Mouse (Mus musculus) myocyte (in vitro differentiated cells): ENCODE results near the gene Rnf130. TPM values are rescaled to one million over a fixed set of nuclear protein-coding genes. Genes with fewer than 3 reads are reported as not detected.

Experiments used
- H3K27me3 ChIP-seq: one replicate; pipeline ENCODE4 v1.6.1; 2011; ENCODE audit not compliant: control insufficient read depth, insufficient read depth, insufficient read length
- H3K36me3 ChIP-seq: one replicate; pipeline ENCODE4 v1.6.1; 2011; ENCODE audit not compliant: control insufficient read depth, insufficient read depth
- H3K4me2 ChIP-seq: one replicate; pipeline ENCODE4 v1.6.1; 2011; ENCODE audit warnings: low read depth, control low read depth
- H3K4me3 ChIP-seq: one replicate; pipeline ENCODE4 v1.5.1; 2011; ENCODE audit warnings: mild to moderate bottlenecking, control low read depth, moderate library complexity
- H3K79me2 ChIP-seq: one replicate; pipeline ENCODE4 v1.6.1; 2011; ENCODE audit not compliant: control insufficient read depth, insufficient read depth
- H3ac ChIP-seq: one replicate; pipeline ENCODE4 v1.6.1; 2011; ENCODE audit not compliant: control insufficient read depth, insufficient read length
- CEBPB ChIP-seq: IDR thresholded peaks from 2 replicates; pipeline ENCODE4 v1.6.1; 2011; ENCODE audit warnings: mild to moderate bottlenecking, moderate library complexity; ENCODE audit not compliant: poor library complexity, insufficient read depth, severe bottlenecking
- E2F4 ChIP-seq: IDR thresholded peaks from one replicate; pipeline ENCODE4 v1.6.1; 2011; ENCODE audit warnings: mild to moderate bottlenecking, control low read depth, moderate library complexity; ENCODE audit not compliant: insufficient read depth
- MAX ChIP-seq: IDR thresholded peaks from one replicate; pipeline ENCODE4 v1.6.1; 2011; ENCODE audit warnings: low read depth, mild to moderate bottlenecking, control low read depth
- MYOD1 ChIP-seq, 3 experiments: IDR thresholded peaks; one replicate each; pipeline ENCODE4 v1.6.1; 2011; ENCODE audit warnings: control low read depth in 2 of 3, low read depth in 2 of 3, mild to moderate bottlenecking in 2 of 3, moderate library complexity in 1 of 3; ENCODE audit not compliant: insufficient read length in 2 of 3, control insufficient read depth in 1 of 3
- MYOG ChIP-seq, 3 experiments: IDR thresholded peaks; one replicate each; pipeline ENCODE4 v1.6.1; 2011; ENCODE audit warnings: control low read depth in 2 of 3, low read depth in 2 of 3, mild to moderate bottlenecking in 2 of 3; ENCODE audit not compliant: insufficient read length in 2 of 3, control insufficient read depth in 1 of 3, insufficient read depth in 1 of 3
- POLR2A ChIP-seq: IDR thresholded peaks from one replicate; pipeline ENCODE4 v1.6.1; 2011; ENCODE audit warnings: low read depth, mild to moderate bottlenecking, control low read depth, moderate library complexity; ENCODE audit not compliant: insufficient read length
- POLR2AphosphoS2 ChIP-seq: IDR thresholded peaks from one replicate; pipeline ENCODE4 v1.6.1; 2011; ENCODE audit warnings: low read depth, control low read depth; ENCODE audit not compliant: insufficient read length
- REST ChIP-seq: IDR thresholded peaks from one replicate; pipeline ENCODE4 v1.6.1; 2011; ENCODE audit warnings: mild to moderate bottlenecking, control low read depth, moderate library complexity; ENCODE audit not compliant: insufficient read depth, insufficient read length
- SRF ChIP-seq: IDR thresholded peaks from one replicate; pipeline ENCODE4 v1.6.1; 2011; ENCODE audit warnings: low read depth; ENCODE audit not compliant: control insufficient read depth, insufficient read length
- TCF12 ChIP-seq: IDR thresholded peaks from one replicate; pipeline ENCODE4 v1.6.1; 2011; ENCODE audit warnings: mild to moderate bottlenecking, control low read depth; ENCODE audit not compliant: poor library complexity, insufficient read depth, severe bottlenecking
- TCF3 ChIP-seq: IDR thresholded peaks from one replicate; pipeline ENCODE4 v1.6.1; 2011; ENCODE audit warnings: low read depth, control low read depth; ENCODE audit not compliant: insufficient read length
- USF1 ChIP-seq: IDR thresholded peaks from one replicate; pipeline ENCODE4 v1.6.1; 2011; ENCODE audit warnings: low read depth, mild to moderate bottlenecking, control low read depth, moderate library complexity
- polyA plus RNA-seq: library from polyadenylated mRNA; unstranded; fragments of >200 nt; fragmentation: generic; extraction: Trizol; gene quantifications from one replicate; pipeline ENCODE4 v1.2.1, GENCODE M21; 2012; ENCODE audit warnings: missing spikeins

Rnf130 gene
- polyA plus RNA-seq, 1 experiment, result not detected

DNA sequence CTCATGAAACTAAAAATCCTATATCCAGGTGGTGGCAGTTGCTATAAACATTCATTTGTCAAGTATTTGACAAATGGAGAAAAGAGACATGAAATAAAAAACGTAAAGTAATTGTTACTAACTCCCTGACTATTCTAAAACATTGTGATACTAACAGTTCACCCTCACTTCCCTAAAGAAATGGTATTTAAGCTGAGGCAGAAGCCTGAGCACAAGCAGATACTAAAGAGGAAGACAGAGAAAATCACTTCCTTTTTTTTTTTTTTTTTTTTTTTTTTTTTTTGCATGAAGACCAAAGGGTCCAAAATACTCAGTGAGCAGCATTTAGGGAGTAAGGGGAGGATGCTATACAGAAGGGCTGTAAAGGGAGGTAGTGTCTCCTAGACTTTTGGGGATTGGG lies 13.6 kb downstream of the Rnf130 start:
- no peaks in the 10 kb centered on the region for H3K36me3 ChIP-seq
- H3K27me3 ChIP-seq, result peaks cover 4% of the 10 kb centered on the region
- no peak overlapping the region for H3ac ChIP-seq
- TF ChIP-seq REST (no peak), E2F4 (no peak), MYOD1 (IDR thresholded peaks at IDR 0.05; ENCODE audit: control insufficient read depth in 1 of 3, insufficient read length in 2 of 3, low read depth in 2 of 3) (no peak), CEBPB (no peak), MYOG (IDR thresholded peaks at IDR 0.05; ENCODE audit: control insufficient read depth in 1 of 3, insufficient read depth in 1 of 3, insufficient read length in 2 of 3, low read depth in 2 of 3) (no peak), MAX (no peak), POLR2A (no peak), USF1 (no peak), TCF12 (no peak), POLR2AphosphoS2 (no peak), SRF (no peak)
- no peak overlapping the region for H3K4me3 ChIP-seq
- H3K79me2 ChIP-seq, result no peaks in the 10 kb centered on the region
- no peak overlapping the region for H3K4me2 ChIP-seq

DNA sequence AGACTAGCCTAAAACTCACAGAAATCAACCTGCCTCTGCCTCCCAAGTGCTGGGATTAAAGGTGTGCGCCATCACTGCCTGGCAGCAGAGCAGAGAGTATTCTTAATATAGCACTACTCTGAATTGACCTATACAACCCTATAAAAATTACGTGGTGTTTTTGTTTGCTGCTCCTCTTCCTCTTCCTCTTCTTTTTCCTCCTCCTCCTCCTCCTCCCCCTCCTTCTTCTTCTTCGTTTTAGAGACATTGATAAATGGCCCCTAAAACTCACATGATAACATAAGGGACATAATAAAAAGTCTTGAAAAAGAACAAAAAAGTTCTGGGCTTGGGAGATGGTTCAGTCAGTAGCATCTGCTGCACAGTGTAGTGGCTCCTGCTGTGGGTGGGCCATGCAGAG lies 16.0 kb downstream of the Rnf130 start:
- H3K4me3 ChIP-seq, result no peak overlapping the region
- H3ac ChIP-seq, result no peak overlapping the region
- TF ChIP-seq REST (no peak), CEBPB (no peak), USF1 (no peak), MYOG (IDR thresholded peaks at IDR 0.05; ENCODE audit: control insufficient read depth in 1 of 3, insufficient read depth in 1 of 3, insufficient read length in 2 of 3, low read depth in 2 of 3) (no peak), MYOD1 (IDR thresholded peaks at IDR 0.05; ENCODE audit: control insufficient read depth in 1 of 3, insufficient read length in 2 of 3, low read depth in 2 of 3) (no peak), TCF3 (no peak), E2F4 (no peak)
- H3K27me3 ChIP-seq, result no peaks in the 10 kb centered on the region
- no peaks in the 10 kb centered on the region for H3K36me3 ChIP-seq
- H3K79me2 ChIP-seq, result no peaks in the 10 kb centered on the region
- H3K4me2 ChIP-seq, result no peak overlapping the region

DNA sequence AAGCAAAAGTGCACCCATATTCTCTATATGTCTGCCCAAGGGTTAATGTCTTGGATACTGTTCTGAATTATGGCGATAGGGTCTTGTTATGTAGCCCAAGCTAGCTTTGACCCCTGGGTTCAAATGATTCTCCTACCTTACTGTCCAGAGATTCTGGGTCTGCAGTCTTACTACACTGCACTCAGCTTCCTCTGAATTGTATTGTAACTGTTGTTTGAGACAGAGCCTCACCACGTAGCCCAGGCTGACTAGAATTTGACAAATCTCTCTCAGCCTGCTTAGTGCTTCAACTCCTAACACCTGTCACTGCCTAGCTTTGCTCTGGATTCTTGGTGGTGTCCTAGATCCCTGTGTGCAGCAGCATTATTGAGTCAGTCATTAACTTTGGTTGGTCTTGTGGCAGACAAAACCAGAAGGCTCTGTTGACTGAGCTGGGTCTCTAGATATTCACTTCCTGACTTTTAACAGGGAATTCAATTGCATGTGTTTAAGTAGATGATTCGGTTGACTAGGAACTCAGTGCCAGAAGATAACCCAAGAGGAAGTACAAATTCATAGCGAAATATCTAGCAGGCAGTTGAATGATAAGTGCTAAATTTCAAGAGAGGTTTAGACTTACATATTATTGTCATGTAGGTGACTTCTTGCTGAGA lies 17.3 kb downstream of the Rnf130 start:
- no peak overlapping the region for H3ac ChIP-seq
- no peak overlapping the region for H3K4me2 ChIP-seq
- no peaks in the 10 kb centered on the region for H3K79me2 ChIP-seq
- no peak overlapping the region for H3K4me3 ChIP-seq
- H3K27me3 ChIP-seq, result no peaks in the 10 kb centered on the region
- TF ChIP-seq MYOD1 (IDR thresholded peaks at IDR 0.05; ENCODE audit: control insufficient read depth in 1 of 3, insufficient read length in 2 of 3, low read depth in 2 of 3) (no peak), MYOG (IDR thresholded peaks at IDR 0.05; ENCODE audit: control insufficient read depth in 1 of 3, insufficient read depth in 1 of 3, insufficient read length in 2 of 3, low read depth in 2 of 3) (no peak), TCF12 (no peak), E2F4 (no peak), USF1 (no peak), POLR2A (no peak), MAX (no peak), POLR2AphosphoS2 (no peak), REST (no peak), TCF3 (no peak), SRF (no peak), CEBPB (no peak)
- H3K36me3 ChIP-seq, result no peaks in the 10 kb centered on the region

DNA sequence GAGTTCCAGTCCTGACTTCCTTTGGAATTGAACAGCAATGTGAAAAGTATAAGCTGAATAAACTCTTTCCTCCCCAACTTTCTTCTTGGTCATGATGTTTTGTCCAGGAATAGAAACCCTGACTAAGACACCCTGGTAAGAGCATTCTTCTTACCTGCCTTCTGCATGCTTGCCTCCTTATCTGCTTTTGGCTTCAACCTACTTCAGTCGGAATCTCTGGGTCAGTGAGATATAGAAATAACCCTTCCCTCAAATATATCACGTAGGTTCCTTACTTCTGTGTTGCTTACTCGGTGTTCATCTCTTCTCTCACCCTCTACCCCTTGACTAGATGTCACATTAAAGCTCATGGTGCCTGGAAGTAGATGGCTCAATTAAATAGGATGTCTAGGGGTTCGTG lies 19.3 kb downstream of the Rnf130 start:
- no peaks in the 10 kb centered on the region for H3K79me2 ChIP-seq
- H3K4me3 ChIP-seq, result no peak overlapping the region
- no peak overlapping the region for H3K4me2 ChIP-seq
- no peaks in the 10 kb centered on the region for H3K36me3 ChIP-seq
- H3K27me3 ChIP-seq, result peaks cover 4% of the 10 kb centered on the region
- TF ChIP-seq MAX (no peak), E2F4 (no peak), POLR2A (no peak), TCF12 (no peak), REST (no peak), MYOG (IDR thresholded peaks at IDR 0.05; ENCODE audit: control insufficient read depth in 1 of 3, insufficient read depth in 1 of 3, insufficient read length in 2 of 3, low read depth in 2 of 3) (no peak), POLR2AphosphoS2 (no peak), CEBPB (no peak), MYOD1 (IDR thresholded peaks at IDR 0.05; ENCODE audit: control insufficient read depth in 1 of 3, insufficient read length in 2 of 3, low read depth in 2 of 3) (no peak), USF1 (no peak), TCF3 (no peak), SRF (no peak)
- H3ac ChIP-seq, result no peak overlapping the region

DNA sequence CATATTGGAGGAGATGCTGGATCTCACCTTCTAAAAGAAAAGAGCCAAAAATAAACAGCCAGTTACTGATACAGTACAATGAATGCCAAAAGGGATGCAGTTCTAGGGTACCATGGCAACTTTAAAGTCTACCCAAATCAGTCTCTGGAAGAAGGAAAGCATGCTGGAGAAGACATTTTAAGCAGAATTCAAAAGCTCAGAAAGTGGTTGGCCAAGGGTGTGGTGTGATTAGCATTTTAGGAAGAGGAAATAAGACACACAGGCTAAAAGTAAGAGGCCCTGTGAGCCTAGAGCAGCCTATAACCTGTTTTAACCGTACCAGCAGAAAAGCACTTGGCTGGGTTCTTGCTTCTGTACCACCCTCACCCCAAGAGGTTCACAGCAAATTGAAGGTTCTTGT lies 22.5 kb downstream of the Rnf130 start:
- no peak overlapping the region for H3ac ChIP-seq
- no peak for TF ChIP-seq MYOD1 (IDR thresholded peaks at IDR 0.05; ENCODE audit: control insufficient read depth in 1 of 3, insufficient read length in 2 of 3, low read depth in 2 of 3)
- TF ChIP-seq TCF3, result no peak
- no peak for TF ChIP-seq MYOG (IDR thresholded peaks at IDR 0.05; ENCODE audit: control insufficient read depth in 1 of 3, insufficient read depth in 1 of 3, insufficient read length in 2 of 3, low read depth in 2 of 3)
- TF ChIP-seq TCF12, result no peak
- TF ChIP-seq E2F4, result no peak
- no peak for TF ChIP-seq MAX
- no peak for TF ChIP-seq CEBPB
- TF ChIP-seq POLR2A, result no peak
- no peak for TF ChIP-seq REST
- no peak for TF ChIP-seq POLR2AphosphoS2
- TF ChIP-seq USF1, result no peak
- no peak for TF ChIP-seq SRF
- H3K27me3 ChIP-seq, result peaks cover 10% of the 10 kb centered on the region
- H3K4me2 ChIP-seq, result no peak overlapping the region
- no peak overlapping the region for H3K4me3 ChIP-seq
- no peaks in the 10 kb centered on the region for H3K36me3 ChIP-seq
- no peaks in the 10 kb centered on the region for H3K79me2 ChIP-seq
